Mouse (Mus musculus) brain, embryonic 14.5 days (tissue): ENCODE measurements at regions not wholly inside any gene's neighbourhood (a gene's known extent, or its start where the extent isn't known, plus 50 kb on each side); places are given as distances from the start of the nearest gene placed in this dataset.
"Not testable (repeated sequence)": the region's sequence is repeated elsewhere in the genome, so short reads cannot be mapped to it uniquely, and the experiment has no call there.

ENCODE experiments used
- DNase-seq: peaks from one replicate; pipeline ENCODE4 v3.0.0-alpha.2; 2011; ENCODE audit warnings: low read depth
- CTCF ChIP-seq: fragments of 200-500 bp; IDR thresholded peaks from 2 replicates; pipeline ENCODE4 v1.5.1; 2012; ENCODE audit warnings: inconsistent platforms, mild to moderate bottlenecking, moderate library complexity, borderline replicate concordance; ENCODE audit not compliant: insufficient read depth, insufficient read length; ENCODE audit errors: extremely low read depth

- peak; percentile 38 for DNase-seq
These were observed 97.0 kb upstream of the Vmn2r87 start for GRCm38 (mm10) chr10:130594046-130594734.

GRCm38 (mm10) chr10:130566426-130566825, 69.2 kb upstream of the Vmn2r87 start:
- not testable (repeated sequence) for DNase-seq

GRCm38 (mm10) chr10:130548570-130548969, 51.4 kb upstream of the Vmn2r87 start:
- no peak for DNase-seq
- TF ChIP-seq CTCF = no peak
